ENCODE assay signal across 10 mouse cellular contexts in genomic region chr4:110227621-110228031, GRCm38 (mm10).
DNase-seq lines count a peak whose midpoint lies in the region; ATAC-seq lines count a peak whose summit lies in the region.
"Had no signal": no experiment of that assay in that cellular context is flagged by ENCODE, and none has a peak within 500 bp of the region (broad histone marks: within the 10 kb centered on the region; RNA-seq: fewer than 3 reads in every experiment).

No protein-coding gene starts in this region.

- intact Hi-C loops in left cerebral cortex, postnatal 14 days (cut with DNase I), result no loop called here

- ATAC-seq in frontal cortex, adult (ENCODE audit: low TSS enrichment), result peak; percentile 50

- no peak for DNase-seq in frontal cortex, postnatal 14 days (ENCODE audit: low spot score in 2 of 2)
- DNase-seq in right cerebral cortex, postnatal 36 days (ENCODE audit: low spot score in 2 of 2), result peak; percentile 45 to 49
- no peak for DNase-seq in right cerebral cortex, postnatal 14 days
- DNase-seq in left cerebral cortex, postnatal 14 days (ENCODE audit: low spot score in 2 of 2), result peak; percentile 22 to 38
- DNase-seq in urinary bladder, postnatal 10 days (ENCODE audit: low spot score), result no peak
- no peak for DNase-seq in spleen, postnatal 14 days (ENCODE audit: low spot score in 2 of 2)
- DNase-seq in lung, postnatal 10 days, result no peak
- DNase-seq: kidney, postnatal 25 days; midbrain, embryonic 14.5 days had no signal

Comparison
In these comparisons a context has a peak if more than half of its experiments do, and no peak if none do; other contexts are left out.
1. DNase-seq: peak in right cerebral cortex, postnatal 36 days (2 of 2) and left cerebral cortex, postnatal 14 days (2 of 2); none in frontal cortex, postnatal 14 days (0 of 2), right cerebral cortex, postnatal 14 days (single experiment), urinary bladder, postnatal 10 days (single experiment), spleen, postnatal 14 days (0 of 2) and lung, postnatal 10 days (single experiment).